Mouse (Mus musculus) megakaryocyte, embryonic 14.5 days (primary cell): ENCODE data around the gene Ppp2r5a.

Experiments
- FLI1 ChIP-seq: IDR thresholded peaks from 2 replicates; pipeline ENCODE4 v1.6.1; 2012; ENCODE audit warnings: low read length, inconsistent platforms, mixed read lengths
- GATA1 ChIP-seq: IDR thresholded peaks from 3 replicates; pipeline ENCODE4 v1.6.1; 2012; ENCODE audit warnings: mixed read lengths, low read length, inconsistent platforms, borderline replicate concordance

- no peak for TF ChIP-seq GATA1
- no peak for TF ChIP-seq FLI1
Measured at GRCm38 (mm10) chr1:191353836-191354235, 49.2 kb downstream of the Ppp2r5a start.
